Mouse (Mus musculus) cortical plate, adult 2 months (tissue): Measurements from ENCODE around the gene Grm5.

ENCODE experiments used
- CTCF ChIP-seq: fragments of 200-500 bp; IDR thresholded peaks from 2 replicates; pipeline ENCODE4 v1.5.1; 2011; ENCODE audit warnings: mild to moderate bottlenecking, control low read depth, low read length; ENCODE audit not compliant: insufficient read depth; ENCODE audit errors: extremely low read depth
- POLR2A ChIP-seq: fragments of 200-500 bp; IDR thresholded peaks from 2 replicates; pipeline ENCODE4 v1.6.1; 2011; ENCODE audit warnings: mild to moderate bottlenecking, low read length, control low read depth; ENCODE audit not compliant: insufficient read depth; ENCODE audit errors: extremely low read depth

DNA sequence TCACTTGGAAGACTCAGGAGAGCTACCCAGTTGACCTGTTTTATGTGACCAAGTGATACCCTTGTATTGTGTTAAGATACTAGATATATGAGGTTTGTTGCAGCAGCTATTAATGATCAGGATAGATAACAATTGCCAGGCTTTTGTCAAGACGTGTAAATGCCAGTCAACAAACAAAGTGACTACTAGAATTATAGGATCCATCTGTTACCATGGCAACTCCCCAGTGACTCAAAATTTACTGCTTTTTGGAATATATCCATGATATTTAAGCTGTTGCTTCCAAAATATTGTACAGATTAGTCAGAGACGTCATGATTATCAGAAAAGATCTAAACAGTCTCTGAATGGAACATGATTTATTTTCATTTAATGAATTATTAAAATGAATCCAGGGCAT, 399.5 kb downstream of the Grm5 start:
- TF ChIP-seq CTCF = no peak
- no peak for TF ChIP-seq POLR2A
